Mouse (Mus musculus): ENCODE measurements around the gene Zfyve21. TPM values are rescaled to one million over a fixed set of nuclear protein-coding genes. Genes with fewer than 3 reads are reported as not detected.

Zfyve21 gene
- polyA plus RNA-seq (2014; fragmentation: Illumina TruSeq; extraction: RNeasy Lipid Tissue Mini Kit (QIAGEN cat#74804); ENCODE audit: low read depth, low replicate concordance) = 17.2 TPM

GRCm38 (mm10) chr12:111813766-111814617, at the start of gene Zfyve21, which contains the start of gene Xrcc3:
Zfyve21 (plus strand) TSS chr12:111814170.
Xrcc3 (minus strand) TSS chr12:111813873.

Other genes starting within 250 kb of the Zfyve21 start
- 65.6 TPM for gene Mark3, start 239.6 kb upstream of the Zfyve21 start, polyA plus RNA-seq (2014; fragmentation: Illumina TruSeq; extraction: RNeasy Lipid Tissue Mini Kit (QIAGEN cat#74804); ENCODE audit: low read depth, low replicate concordance)
- gene Ckb, start 141.8 kb upstream of the Zfyve21 start, polyA plus RNA-seq (2014; fragmentation: Illumina TruSeq; extraction: RNeasy Lipid Tissue Mini Kit (QIAGEN cat#74804); ENCODE audit: low read depth, low replicate concordance) = not detected
- gene Trmt61a, start 136.1 kb upstream of the Zfyve21 start, polyA plus RNA-seq (2014; fragmentation: Illumina TruSeq; extraction: RNeasy Lipid Tissue Mini Kit (QIAGEN cat#74804); ENCODE audit: low read depth, low replicate concordance) = 0.34 TPM
- 9.6 TPM for gene Bag5, start 100.9 kb upstream of the Zfyve21 start, polyA plus RNA-seq (2014; fragmentation: Illumina TruSeq; extraction: RNeasy Lipid Tissue Mini Kit (QIAGEN cat#74804); ENCODE audit: low read depth, low replicate concordance)
- gene Apopt1, start 100.9 kb upstream of the Zfyve21 start, polyA plus RNA-seq (2014; fragmentation: Illumina TruSeq; extraction: RNeasy Lipid Tissue Mini Kit (QIAGEN cat#74804); ENCODE audit: low read depth, low replicate concordance) = 18.7 TPM
- gene Klc1, start 55.3 kb upstream of the Zfyve21 start, polyA plus RNA-seq (2014; fragmentation: Illumina TruSeq; extraction: RNeasy Lipid Tissue Mini Kit (QIAGEN cat#74804); ENCODE audit: low read depth, low replicate concordance) = 1.4 TPM
- gene Xrcc3, start 297 bp upstream of the Zfyve21 start, polyA plus RNA-seq (2014; fragmentation: Illumina TruSeq; extraction: RNeasy Lipid Tissue Mini Kit (QIAGEN cat#74804); ENCODE audit: low read depth, low replicate concordance) = 0.32 TPM
- 2.1 TPM for gene Ppp1r13b, start 93.9 kb downstream of the Zfyve21 start, polyA plus RNA-seq (2014; fragmentation: Illumina TruSeq; extraction: RNeasy Lipid Tissue Mini Kit (QIAGEN cat#74804); ENCODE audit: low read depth, low replicate concordance)
- 712 TPM for gene Atp5mpl, start 152.8 kb downstream of the Zfyve21 start, polyA plus RNA-seq (2014; fragmentation: Illumina TruSeq; extraction: RNeasy Lipid Tissue Mini Kit (QIAGEN cat#74804); ENCODE audit: low read depth, low replicate concordance)
- gene Tdrd9, start 157.4 kb downstream of the Zfyve21 start, polyA plus RNA-seq (2014; fragmentation: Illumina TruSeq; extraction: RNeasy Lipid Tissue Mini Kit (QIAGEN cat#74804); ENCODE audit: low read depth, low replicate concordance) = not detected
- gene Rd3l, start 167.1 kb downstream of the Zfyve21 start, polyA plus RNA-seq (2014; fragmentation: Illumina TruSeq; extraction: RNeasy Lipid Tissue Mini Kit (QIAGEN cat#74804); ENCODE audit: low read depth, low replicate concordance) = not detected